Mouse (Mus musculus): ENCODE measurements around the gene Lrmp.

Lrmp gene

GRCm38 (mm10) chr6:145204440-145204839 lies 89.0 kb downstream of the Lrmp start:
- DNase-seq (ENCODE audit: low spot score) = no peak

- DNase-seq (ENCODE audit: low spot score) = no peak
Observed at GRCm38 (mm10) chr6:145205142-145205541, 89.7 kb downstream of the Lrmp start.

- no peak for DNase-seq (ENCODE audit: low spot score)
Observed at GRCm38 (mm10) chr6:145210056-145210680, 94.7 kb downstream of the Lrmp start.

GRCm38 (mm10) chr6:145210816-145211338 lies 95.4 kb downstream of the Lrmp start, which contains the start of the genes Casc1 and Etfrf1:
Gene Casc1, minus strand, starts transcription at chr6:145211005.
Gene Etfrf1, plus strand, starts transcription at chr6:145211134.
- peak; percentile 95 for DNase-seq (ENCODE audit: low spot score)

- no peak for DNase-seq (ENCODE audit: low spot score)
Observed at GRCm38 (mm10) chr6:145211376-145212305, 96.2 kb downstream of the Lrmp start.

GRCm38 (mm10) chr6:145213916-145214315 lies 98.5 kb downstream of the Lrmp start:
- DNase-seq (ENCODE audit: low spot score) = no peak

- no peak for DNase-seq (ENCODE audit: low spot score)
Observed at GRCm38 (mm10) chr6:145215826-145216225, 100.4 kb downstream of the Lrmp start.

- no peak for DNase-seq (ENCODE audit: low spot score)
Observed at GRCm38 (mm10) chr6:145224246-145224645, 108.8 kb downstream of the Lrmp start.

Data from spleen, adult 12 weeks (tissue).